Mouse (Mus musculus) stomach, embryonic 15.5 days (tissue): ENCODE measurements around the gene Lrch1. TPM values are rescaled to one million over a fixed set of nuclear protein-coding genes. Genes with fewer than 3 reads are reported as not detected.

ENCODE experiments used
- ATAC-seq: fragments of 200-750 bp; cut with Nextera tagmentation; 2 replicates; pipeline ENCODE4 v1.8.0; 2017; ENCODE audit warnings: low read depth, moderate number of reproducible peaks, moderate TSS enrichment; ENCODE audit not compliant: insufficient read depth, low FRiP score
- H3K27ac ChIP-seq: fragments of 300-500 bp; sonication (generic); 2 replicates; pipeline ENCODE4 v1.5.1; 2015; ENCODE audit warnings: mild to moderate bottlenecking, inconsistent platforms
- H3K27me3 ChIP-seq: fragments of 300-500 bp; sonication (generic); replicated peaks from 2 replicates; pipeline ENCODE4 v1.6.1; 2015; ENCODE audit warnings: inconsistent platforms
- H3K36me3 ChIP-seq: fragments of 300-500 bp; sonication (generic); 2 replicates; pipeline ENCODE4 v1.6.1; 2015; ENCODE audit warnings: inconsistent platforms
- H3K4me1 ChIP-seq: fragments of 300-500 bp; sonication (generic); 2 replicates; pipeline ENCODE4 v1.6.1; 2015; ENCODE audit warnings: inconsistent platforms
- H3K4me2 ChIP-seq: fragments of 300-500 bp; sonication (generic); 2 replicates; pipeline ENCODE4 v1.6.1; 2015; ENCODE audit warnings: mild to moderate bottlenecking, inconsistent platforms
- H3K4me3 ChIP-seq: fragments of 300-500 bp; sonication (generic); replicated peaks from 2 replicates; pipeline ENCODE4 v1.5.1; 2015; ENCODE audit warnings: inconsistent platforms
- H3K9ac ChIP-seq: fragments of 300-500 bp; sonication (generic); 2 replicates; pipeline ENCODE4 v1.6.1; 2015; ENCODE audit warnings: inconsistent platforms
- H3K9me3 ChIP-seq: fragments of 300-500 bp; sonication (generic); 2 replicates; pipeline ENCODE4 v1.6.1; 2016; ENCODE audit warnings: inconsistent platforms
- WGBS: fragments of 180-500 bp; shearing (Covaris S2); methylation state at CpG from one replicate; pipeline ENCODE4 v1.1.7; 2015; 5-methylcytosine and 5-hydroxymethylcytosine counted together
- polyA plus RNA-seq: library from polyadenylated mRNA; unstranded; fragments of >200 nt; fragmentation: Nextera tagmentation; extraction: Ambion mirVana; gene quantifications from 2 replicates; pipeline ENCODE4 v1.2.1, GENCODE M21; 2015

Gene Lrch1
- polyA plus RNA-seq, 1 experiment from 2014 or later = 12.4 TPM

DNA sequence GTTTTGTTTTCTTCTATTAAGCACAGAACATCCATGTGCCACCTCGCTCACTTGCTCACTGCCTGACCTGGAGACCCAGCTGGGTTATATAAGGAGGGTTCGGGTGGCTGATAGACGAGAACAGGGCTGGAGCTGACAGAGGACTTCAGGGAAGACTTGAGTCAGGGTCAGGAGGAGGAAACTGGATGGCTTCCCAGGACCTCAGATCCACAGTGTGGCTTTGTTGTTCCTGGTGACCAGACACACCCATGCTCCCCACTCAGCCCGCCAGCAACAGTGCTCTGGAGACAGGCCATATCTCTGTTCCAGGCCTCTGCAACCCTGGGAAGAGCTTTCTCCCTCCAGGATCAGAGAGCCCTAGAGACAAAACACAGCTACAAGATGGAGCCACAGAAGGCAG lies 44.6 kb downstream of the Lrch1 start:
- no peak overlapping the region for H3K4me3 ChIP-seq
- no peaks in the 10 kb centered on the region for H3K36me3 ChIP-seq
- no peak for ATAC-seq
- no peak overlapping the region for H3K9ac ChIP-seq
- 0 out of 2 replicates have a peak, but pooled peaks cover 10% of the 10 kb centered on the region for H3K4me1 ChIP-seq
- no peak overlapping the region for H3K4me2 ChIP-seq
- 69% methylated on average over 4 of the region's 4 CpGs for WGBS
- no peaks in the 10 kb centered on the region for H3K27me3 ChIP-seq
- H3K9me3 ChIP-seq = no peaks in the 10 kb centered on the region
- H3K27ac ChIP-seq = no peak overlapping the region

DNA sequence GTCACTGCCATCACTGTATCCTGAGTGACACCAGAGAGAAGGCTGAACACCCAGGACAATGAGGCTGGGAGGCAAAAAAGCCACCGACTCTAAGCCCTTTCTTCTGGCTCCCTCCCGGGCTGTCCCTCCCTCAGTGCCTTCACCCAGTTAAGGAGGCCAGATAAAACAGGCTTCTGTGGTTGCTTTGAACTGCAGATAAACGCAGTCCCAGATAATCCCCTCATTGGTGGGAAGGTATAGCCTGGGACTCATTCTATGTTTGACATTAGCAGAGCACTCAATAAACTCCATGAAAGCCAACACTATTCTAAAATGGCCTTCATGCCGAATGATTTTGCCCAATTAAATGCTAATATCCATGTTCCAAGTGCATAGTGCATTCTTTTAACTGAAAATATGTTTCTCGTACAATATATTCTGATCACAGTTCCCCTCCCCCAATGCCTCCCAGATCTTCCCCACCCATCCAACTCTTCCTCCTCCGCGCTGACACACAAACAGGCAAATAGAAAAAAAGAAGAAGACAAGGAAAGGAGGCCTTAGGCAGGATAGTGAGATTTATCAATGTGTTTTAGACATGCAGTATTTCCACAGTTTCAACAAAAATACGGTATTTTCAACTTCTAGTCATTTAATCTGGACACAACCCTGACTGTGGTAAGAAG lies 46.8 kb downstream of the Lrch1 start:
- H3K27ac ChIP-seq = no peak overlapping the region
- 0 out of 2 replicates have a peak, but pooled peaks cover 10% of the 10 kb centered on the region for H3K4me1 ChIP-seq
- 65% methylated on average over 8 of the region's 8 CpGs for WGBS
- no peak overlapping the region for H3K9ac ChIP-seq
- no peak overlapping the region for H3K4me2 ChIP-seq
- H3K9me3 ChIP-seq = no peaks in the 10 kb centered on the region
- H3K4me3 ChIP-seq = no peak overlapping the region
- H3K27me3 ChIP-seq = no peaks in the 10 kb centered on the region
- H3K36me3 ChIP-seq = no peaks in the 10 kb centered on the region
- ATAC-seq = peak; percentile 74

DNA sequence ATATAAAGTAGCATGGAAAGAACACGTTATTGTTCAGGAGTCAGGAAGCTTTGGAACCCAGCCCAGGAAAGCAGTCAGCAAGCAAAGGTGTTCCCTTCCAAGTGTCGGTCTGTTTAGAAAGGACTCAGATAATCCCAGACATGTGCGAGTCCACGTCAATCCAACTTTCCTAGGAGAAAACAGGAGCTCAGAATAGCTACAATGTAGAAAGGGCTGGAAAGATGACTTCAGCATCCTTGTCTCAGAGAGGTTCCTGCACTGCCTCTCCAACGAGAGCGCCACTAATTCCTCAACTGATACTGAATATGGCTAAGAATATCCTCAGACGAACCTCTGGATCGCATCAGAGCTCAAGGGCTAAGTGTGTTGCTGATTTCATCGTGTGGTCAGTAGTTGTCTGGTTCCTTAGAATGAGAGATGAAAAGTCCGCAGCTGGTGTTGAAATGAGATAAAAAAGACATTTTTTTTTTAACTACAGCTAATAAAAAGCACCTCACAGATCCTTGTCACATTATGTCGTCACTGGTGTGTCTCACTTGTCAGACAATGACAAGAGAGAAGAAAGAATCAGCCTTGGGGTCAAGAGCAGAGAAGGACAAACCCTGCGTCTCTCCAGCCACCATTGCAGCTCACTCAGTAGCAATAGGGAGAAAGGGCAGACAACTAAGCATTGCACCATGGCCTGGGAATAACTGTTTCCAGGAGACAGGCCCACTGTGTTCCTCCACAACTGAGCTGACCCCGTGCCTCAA lies 47.5 kb downstream of the Lrch1 start:
- Histone ChIP-seq H3K27ac (no peak overlapping the region), H3K4me2 (no peak overlapping the region), H3K36me3 (no peaks in the 10 kb centered on the region), H3K27me3 (no peaks in the 10 kb centered on the region), H3K4me3 (no peak overlapping the region), H3K9ac (no peak overlapping the region), H3K4me1 (0 out of 2 replicates have a peak, but pooled peaks cover 10% of the 10 kb centered on the region), H3K9me3 (no peaks in the 10 kb centered on the region)
- WGBS = 52% methylated on average over 13 of the region's 13 CpGs
- ATAC-seq = no peak

DNA sequence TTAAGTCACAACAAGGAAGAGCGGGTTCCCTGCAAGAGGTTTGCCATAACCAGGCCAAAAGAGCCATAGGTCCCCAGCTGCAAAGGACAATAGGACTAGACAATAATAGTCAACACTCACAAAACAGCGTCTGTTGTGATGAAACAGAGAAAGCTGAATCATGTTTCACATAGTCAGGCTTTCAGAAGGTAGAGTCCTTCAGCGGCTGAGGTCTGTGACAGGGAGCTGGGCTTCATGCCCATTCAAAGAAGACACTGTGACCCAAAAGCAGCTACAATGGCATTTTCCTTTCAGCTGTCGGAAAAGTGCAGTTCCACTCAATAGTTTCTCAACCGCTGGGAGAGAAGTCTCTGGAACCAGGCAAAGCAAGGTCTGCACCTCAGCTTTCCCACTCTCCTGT lies 48.7 kb downstream of the Lrch1 start:
- H3K27ac ChIP-seq = no peak overlapping the region
- H3K36me3 ChIP-seq = no peaks in the 10 kb centered on the region
- H3K4me1 ChIP-seq = 0 out of 2 replicates have a peak, but pooled peaks cover 10% of the 10 kb centered on the region
- no peak overlapping the region for H3K9ac ChIP-seq
- H3K4me2 ChIP-seq = no peak overlapping the region
- 90% methylated on average over 5 of the region's 5 CpGs for WGBS
- ATAC-seq = no peak
- H3K4me3 ChIP-seq = no peak overlapping the region
- no peaks in the 10 kb centered on the region for H3K9me3 ChIP-seq
- no peaks in the 10 kb centered on the region for H3K27me3 ChIP-seq

DNA sequence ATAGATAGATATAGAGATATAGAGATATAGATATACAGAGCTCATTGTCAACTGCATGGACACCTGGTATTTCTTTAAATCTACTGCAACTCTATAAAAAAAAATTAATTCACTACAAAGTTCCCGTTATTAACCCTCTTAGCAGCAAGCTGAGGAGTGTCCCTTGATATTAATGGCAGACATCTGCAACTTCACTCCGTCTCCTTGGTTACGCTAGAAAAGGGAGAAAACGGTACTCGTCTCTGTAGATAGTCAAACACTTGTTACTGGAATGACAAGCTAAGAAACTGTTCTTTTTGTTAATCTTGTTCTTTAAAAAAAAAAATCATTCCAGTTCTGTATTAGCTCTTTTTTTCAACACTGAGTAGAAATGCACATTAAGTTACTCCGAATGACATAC lies 54.0 kb downstream of the Lrch1 start:
- 74% methylated on average over 6 of the region's 6 CpGs for WGBS
- Histone ChIP-seq H3K4me3 (no peak overlapping the region), H3K4me2 (no peak overlapping the region), H3K9me3 (no peaks in the 10 kb centered on the region), H3K9ac (no peak overlapping the region), H3K27me3 (no peaks in the 10 kb centered on the region), H3K4me1 (no peaks in the 10 kb centered on the region), H3K36me3 (no peaks in the 10 kb centered on the region), H3K27ac (no peak overlapping the region)
- no peak for ATAC-seq

DNA sequence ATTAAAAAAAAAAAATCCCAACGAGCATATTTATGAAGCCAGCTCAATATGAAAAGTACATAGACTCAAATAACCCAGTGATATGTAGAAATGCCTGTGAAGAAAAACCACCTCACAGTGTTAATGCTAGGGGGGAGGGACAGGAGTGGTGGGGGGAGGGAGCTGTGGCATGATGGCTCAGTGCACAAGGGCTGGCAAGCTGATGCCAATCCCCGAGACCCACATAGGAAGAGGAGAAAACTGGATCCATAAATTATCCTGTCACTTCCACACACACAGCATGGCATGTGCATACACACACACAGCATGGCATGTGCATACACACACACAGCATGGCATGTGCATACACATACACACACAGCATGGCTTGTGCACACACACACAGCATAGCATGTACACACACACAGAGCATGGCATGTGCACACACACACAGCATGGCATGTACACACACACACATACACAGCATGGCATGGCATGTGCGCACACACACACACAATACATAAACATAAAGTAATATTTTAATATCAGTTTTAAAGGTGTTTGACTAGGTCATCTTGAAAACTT lies 54.5 kb downstream of the Lrch1 start:
- H3K4me3 ChIP-seq = no peak overlapping the region
- no peaks in the 10 kb centered on the region for H3K36me3 ChIP-seq
- no peaks in the 10 kb centered on the region for H3K27me3 ChIP-seq
- no peaks in the 10 kb centered on the region for H3K9me3 ChIP-seq
- no peaks in the 10 kb centered on the region for H3K4me1 ChIP-seq
- no peak overlapping the region for H3K27ac ChIP-seq
- 82% methylated on average over 3 of the region's 3 CpGs for WGBS
- ATAC-seq = no peak
- no peak overlapping the region for H3K4me2 ChIP-seq
- no peak overlapping the region for H3K9ac ChIP-seq

DNA sequence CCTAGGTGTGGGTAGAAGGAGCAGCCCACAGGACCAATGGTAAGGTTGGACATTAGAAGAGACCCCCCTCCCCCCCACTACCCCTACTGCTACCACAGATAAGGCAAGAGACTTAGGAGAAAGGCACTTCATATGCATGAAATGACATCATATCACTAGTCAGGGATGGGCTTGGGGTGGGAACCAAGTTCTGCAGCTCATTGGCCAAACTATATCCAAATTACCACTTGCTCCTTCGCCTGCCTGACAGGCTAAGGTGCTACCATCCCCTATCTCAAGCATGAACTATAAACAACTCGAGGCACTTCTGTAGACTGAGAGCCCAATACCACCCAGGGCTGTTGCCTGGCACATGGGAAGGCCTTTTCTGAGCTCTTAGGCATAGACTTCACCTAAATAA lies 58.4 kb downstream of the Lrch1 start:
- 76% methylated on average over 2 of the region's 2 CpGs for WGBS
- Histone ChIP-seq H3K4me3 (no peak overlapping the region), H3K36me3 (no peaks in the 10 kb centered on the region), H3K27ac (no peak overlapping the region), H3K27me3 (no peaks in the 10 kb centered on the region), H3K9ac (no peak overlapping the region), H3K9me3 (no peaks in the 10 kb centered on the region), H3K4me1 (peaks cover 11% of the 10 kb centered on the region; the same call in 1 of the 2 replicates), H3K4me2 (no peak overlapping the region)
- ATAC-seq = no peak

DNA sequence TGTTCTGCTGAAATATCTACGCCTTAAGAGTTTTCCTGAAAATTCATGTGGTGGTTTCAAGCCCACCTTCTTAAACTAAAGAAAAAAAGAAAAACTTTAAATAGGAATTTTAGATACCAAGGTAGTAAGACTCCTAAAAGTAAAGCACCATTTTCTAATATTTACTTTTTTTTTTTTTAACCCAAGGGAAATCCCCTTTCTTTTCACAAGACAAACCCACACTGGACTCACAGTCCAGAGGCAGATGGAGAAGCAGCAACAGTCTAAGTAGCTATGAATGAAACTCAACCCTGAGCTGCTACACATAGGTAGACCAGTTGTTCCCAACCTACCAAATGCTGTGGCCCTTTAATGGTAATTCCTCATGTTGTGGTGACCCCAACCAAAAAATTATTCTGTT lies 59.6 kb downstream of the Lrch1 start:
- Histone ChIP-seq H3K27ac (no peak overlapping the region), H3K4me3 (no peak overlapping the region), H3K4me1 (peaks cover 23% of the 10 kb centered on the region), H3K4me2 (no peak overlapping the region), H3K27me3 (no peaks in the 10 kb centered on the region), H3K36me3 (no peaks in the 10 kb centered on the region), H3K9me3 (no peaks in the 10 kb centered on the region), H3K9ac (no peak overlapping the region)
- ATAC-seq = no peak
- WGBS = 97% methylated on average over 1 of the region's 1 CpGs

DNA sequence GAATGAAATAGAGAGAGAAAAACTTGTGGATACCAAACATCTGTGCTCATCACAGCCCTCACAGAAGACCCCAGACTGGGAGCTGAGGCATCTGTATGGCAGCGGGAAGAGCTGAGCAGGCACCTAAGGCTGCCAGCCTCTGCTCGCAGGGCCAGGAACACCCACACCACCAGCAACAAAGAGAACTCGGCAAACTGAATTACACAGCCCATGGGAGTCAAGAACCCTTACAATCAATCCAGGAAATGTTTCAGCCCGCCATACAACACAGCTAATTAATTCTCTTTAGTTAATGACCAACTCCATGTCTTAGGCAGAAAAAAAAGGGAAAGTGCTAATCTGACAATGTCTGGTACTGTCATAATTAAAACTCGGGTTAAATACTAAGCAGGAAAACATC lies 61.2 kb downstream of the Lrch1 start:
- ATAC-seq = no peak
- Histone ChIP-seq H3K27me3 (no peaks in the 10 kb centered on the region), H3K9me3 (no peaks in the 10 kb centered on the region), H3K27ac (no peak overlapping the region), H3K36me3 (no peaks in the 10 kb centered on the region), H3K4me3 (no peak overlapping the region), H3K9ac (no peak overlapping the region), H3K4me2 (no peak overlapping the region), H3K4me1 (peaks cover 33% of the 10 kb centered on the region)
- 72% methylated on average over 5 of the region's 5 CpGs for WGBS

DNA sequence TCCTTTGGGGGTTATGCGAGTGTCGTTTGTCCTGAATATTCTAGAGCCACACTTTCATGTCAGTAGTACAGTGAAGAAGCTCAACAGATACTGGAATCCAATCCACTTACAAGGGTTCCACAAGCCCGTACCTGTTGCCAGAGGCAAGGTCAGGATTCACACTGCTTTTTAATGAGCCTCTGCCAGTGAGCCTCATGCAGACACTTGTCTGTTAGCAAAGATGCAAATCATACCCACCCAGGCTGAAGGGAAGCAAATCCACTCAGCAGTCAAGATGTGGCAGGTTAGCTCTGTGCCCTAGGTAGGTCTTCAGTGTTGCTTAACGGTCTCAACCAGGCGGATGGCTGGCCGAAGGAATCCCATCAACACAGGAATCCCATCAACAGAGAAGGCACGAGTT lies 62.8 kb downstream of the Lrch1 start:
- Histone ChIP-seq H3K4me3 (no peak overlapping the region), H3K27me3 (no peaks in the 10 kb centered on the region), H3K36me3 (no peaks in the 10 kb centered on the region), H3K4me1 (peaks cover 33% of the 10 kb centered on the region), H3K4me2 (no peak overlapping the region), H3K9ac (no peak overlapping the region), H3K27ac (no peak overlapping the region), H3K9me3 (no peaks in the 10 kb centered on the region)
- 69% methylated on average over 7 of the region's 7 CpGs for WGBS
- ATAC-seq = no peak

DNA sequence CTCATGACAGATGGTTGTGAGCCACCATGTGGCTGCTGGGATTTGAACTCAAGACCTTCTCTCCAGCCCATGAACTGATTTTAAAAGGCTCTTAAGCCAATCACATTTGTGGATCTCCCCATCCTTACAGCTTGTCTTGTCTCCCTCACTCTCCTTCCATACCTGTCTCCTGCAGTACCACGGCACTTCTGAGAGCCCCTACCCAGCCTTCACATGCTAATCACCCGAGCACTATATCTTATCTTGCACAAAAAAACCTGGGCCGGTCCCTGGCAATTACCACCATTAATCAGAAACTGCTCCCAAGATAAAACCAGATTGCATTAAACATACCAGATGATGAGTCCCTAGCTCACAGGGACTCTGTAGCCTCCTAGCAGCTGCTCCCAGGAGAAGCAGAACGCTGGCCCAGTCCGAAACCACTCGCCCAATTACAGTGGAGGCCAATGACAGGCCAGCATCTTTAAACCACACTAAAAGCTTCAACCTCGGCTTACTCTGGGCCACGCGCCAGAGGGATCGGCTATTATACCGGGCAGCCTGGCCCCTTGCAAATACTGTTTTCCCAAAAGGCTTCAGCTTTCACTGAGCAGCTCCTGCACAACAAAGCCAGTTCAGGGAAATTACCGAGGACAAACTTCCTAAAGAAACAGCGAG lies 63.5 kb downstream of the Lrch1 start:
- ATAC-seq = peak; percentile 61; the same call in 1 of the 2 replicates

DNA sequence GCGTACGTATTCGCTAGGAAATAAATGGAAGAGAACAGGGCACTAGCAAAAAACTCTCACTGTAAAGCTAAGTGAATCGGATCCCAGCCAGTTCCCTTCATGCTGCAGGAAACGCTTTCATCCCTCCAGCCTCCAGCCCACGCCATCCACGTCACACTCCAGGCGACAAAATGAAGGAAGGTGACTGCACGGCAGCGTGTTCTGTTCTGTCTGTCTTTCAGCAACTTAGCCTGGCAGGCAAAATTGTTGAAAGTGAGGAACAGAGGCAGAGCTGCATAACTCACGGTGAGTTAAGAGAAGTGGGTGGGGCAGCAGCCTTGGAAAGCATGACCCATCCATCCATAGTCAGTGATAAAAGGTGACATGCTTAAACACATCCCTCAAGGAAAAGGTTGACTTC lies 64.5 kb downstream of the Lrch1 start:
- WGBS = 28% methylated on average over 11 of the region's 11 CpGs
- H3K27ac ChIP-seq = peak overlapping the region; percentile 42; the same call in 1 of the 2 replicates
- peak overlapping the region; percentile 29 for H3K4me2 ChIP-seq
- H3K36me3 ChIP-seq = no peaks in the 10 kb centered on the region
- no peak for ATAC-seq
- peaks cover 33% of the 10 kb centered on the region for H3K4me1 ChIP-seq
- H3K27me3 ChIP-seq = no peaks in the 10 kb centered on the region
- no peaks in the 10 kb centered on the region for H3K9me3 ChIP-seq
- H3K9ac ChIP-seq = no peak overlapping the region
- H3K4me3 ChIP-seq = no peak overlapping the region

More for the DNA sequence above, 63.5 kb downstream of the Lrch1 start:
- H3K27me3 ChIP-seq = no peaks in the 10 kb centered on the region
- H3K9ac ChIP-seq = no peak overlapping the region
- no peak overlapping the region for H3K4me3 ChIP-seq
- peak overlapping the region; percentile 17 for H3K27ac ChIP-seq
- peak overlapping the region; percentile 19; the same call in 1 of the 2 replicates for H3K4me2 ChIP-seq
- H3K4me1 ChIP-seq = peaks cover 33% of the 10 kb centered on the region
- H3K36me3 ChIP-seq = no peaks in the 10 kb centered on the region
- WGBS = 16% methylated on average over 13 of the region's 13 CpGs
- H3K9me3 ChIP-seq = no peaks in the 10 kb centered on the region
